Mouse (Mus musculus): Measurements from ENCODE around the gene Tulp2.
"Not testable (repeated sequence)": the region's sequence is repeated elsewhere in the genome, so short reads cannot be mapped to it uniquely, and the experiment has no call there.

The Tulp2 gene

GRCm38 (mm10) chr7:45520605-45521004 is 38.9 kb downstream of the Tulp2 start:
- in situ Hi-C loops (cut with MboI, MseI) = no loop called here

GRCm38 (mm10) chr7:45521728-45522184 is 40.1 kb downstream of the Tulp2 start:
- in situ Hi-C loops (cut with MboI, MseI) = no loop called here

GRCm38 (mm10) chr7:45522194-45522752 is 40.6 kb downstream of the Tulp2 start:
- in situ Hi-C loops (cut with MboI, MseI) = no loop called here

DNA sequence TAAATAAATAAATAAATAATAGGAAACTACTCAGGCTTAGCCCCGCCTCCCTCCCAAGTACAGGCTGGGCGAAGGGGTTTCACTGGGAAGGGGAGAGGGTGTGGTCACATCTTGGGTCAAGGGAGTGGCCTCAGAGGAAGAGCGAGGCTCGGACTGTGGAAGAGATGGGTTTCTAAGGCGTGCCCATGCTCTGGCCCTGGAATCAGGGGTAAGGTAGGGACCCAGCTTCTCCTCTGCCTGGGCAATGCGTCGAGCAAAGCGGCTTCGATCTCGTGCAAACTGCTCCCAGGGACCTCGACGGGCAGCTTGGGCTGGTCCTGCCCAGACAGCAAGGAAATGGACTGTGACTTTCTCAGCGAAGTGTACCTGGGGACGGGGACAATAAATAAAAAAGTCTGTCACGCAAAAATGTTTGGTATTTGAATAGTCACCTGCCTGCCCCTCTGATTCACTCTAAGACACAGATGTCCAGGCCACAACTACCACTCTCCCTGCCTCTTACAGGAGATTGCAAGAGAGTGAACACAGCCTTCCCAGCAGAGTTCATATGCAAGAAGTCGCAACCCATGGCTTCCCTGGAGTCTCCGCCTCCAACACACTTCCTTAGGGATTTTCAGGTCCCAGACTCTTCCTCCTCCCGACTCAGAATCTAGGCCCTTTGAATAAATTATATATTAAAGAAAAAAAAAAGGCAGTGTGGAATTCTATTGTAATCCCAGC is 41.4 kb downstream of the Tulp2 start:
- in situ Hi-C loops (cut with MboI, MseI) = no loop called here

GRCm38 (mm10) chr7:45523678-45524170 is 42.0 kb downstream of the Tulp2 start:
- in situ Hi-C loops (cut with MboI, MseI) = no loop called here

GRCm38 (mm10) chr7:45524841-45525621 is 43.4 kb downstream of the Tulp2 start:
- in situ Hi-C loops (cut with MboI, MseI) = no loop called here

- in situ Hi-C loops (cut with MboI, MseI) = no loop called here
Measured at GRCm38 (mm10) chr7:45525809-45526473, 44.3 kb downstream of the Tulp2 start, which contains the start of the genes Ppp1r15a and Plekha4. TSS of gene Ppp1r15a (minus strand) at chr7:45526268. TSS of gene Plekha4 (plus strand) at chr7:45526330.

- in situ Hi-C loops (cut with MboI, MseI) = no loop called here
Measured at GRCm38 (mm10) chr7:45526474-45527120, 44.9 kb downstream of the Tulp2 start.

- in situ Hi-C loops (cut with MboI, MseI) = not testable (repeated sequence)
Measured at GRCm38 (mm10) chr7:45527169-45527568, 45.5 kb downstream of the Tulp2 start.

- in situ Hi-C loops (cut with MboI, MseI) = no loop called here
Measured at GRCm38 (mm10) chr7:45529461-45529860, 47.8 kb downstream of the Tulp2 start.

GRCm38 (mm10) chr7:45530643-45531042 is 49.0 kb downstream of the Tulp2 start:
- in situ Hi-C loops (cut with MboI, MseI) = no loop called here

DNA sequence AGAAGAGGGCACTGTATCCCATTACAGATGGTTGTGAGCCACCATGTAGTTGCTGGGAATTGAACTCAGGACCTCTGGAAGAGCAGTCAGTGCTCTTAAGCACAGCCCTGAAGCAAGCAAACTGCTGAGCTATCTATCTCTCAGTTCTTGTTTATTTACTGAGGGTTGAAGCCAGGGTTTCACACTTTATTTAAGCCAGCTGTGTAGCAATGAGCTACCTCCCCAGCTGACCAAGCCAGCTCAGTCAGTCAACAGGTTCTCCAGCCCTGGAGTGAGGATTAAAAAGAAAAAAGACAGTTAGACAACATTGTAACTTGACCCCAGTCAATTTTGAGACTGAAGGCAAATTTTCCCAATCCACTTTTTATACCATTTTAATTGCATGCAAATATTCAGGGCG is 54.0 kb downstream of the Tulp2 start:
- in situ Hi-C loops (cut with MboI, MseI) = no loop called here

DNA sequence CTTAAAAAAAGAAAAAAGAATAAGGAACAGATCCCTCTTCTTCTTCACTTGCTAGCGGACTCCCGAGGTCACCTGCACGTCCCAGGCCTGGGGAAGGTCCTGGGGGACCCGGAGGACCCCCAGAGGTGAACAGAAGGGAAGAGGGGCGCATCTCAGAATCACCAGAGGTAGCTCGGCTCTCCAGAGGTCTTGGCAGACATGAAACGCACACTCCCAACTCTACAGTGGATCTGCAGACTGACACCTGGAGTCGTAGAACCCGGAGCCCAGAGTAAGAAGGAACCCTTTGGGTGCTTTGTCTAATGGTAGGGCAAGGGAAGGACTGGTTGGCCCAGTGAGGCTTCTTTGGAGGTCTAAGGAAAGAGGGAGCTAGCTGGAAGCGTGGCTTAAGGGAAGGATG is 55.9 kb downstream of the Tulp2 start:
- in situ Hi-C loops (cut with MboI, MseI) = no loop called here

DNA sequence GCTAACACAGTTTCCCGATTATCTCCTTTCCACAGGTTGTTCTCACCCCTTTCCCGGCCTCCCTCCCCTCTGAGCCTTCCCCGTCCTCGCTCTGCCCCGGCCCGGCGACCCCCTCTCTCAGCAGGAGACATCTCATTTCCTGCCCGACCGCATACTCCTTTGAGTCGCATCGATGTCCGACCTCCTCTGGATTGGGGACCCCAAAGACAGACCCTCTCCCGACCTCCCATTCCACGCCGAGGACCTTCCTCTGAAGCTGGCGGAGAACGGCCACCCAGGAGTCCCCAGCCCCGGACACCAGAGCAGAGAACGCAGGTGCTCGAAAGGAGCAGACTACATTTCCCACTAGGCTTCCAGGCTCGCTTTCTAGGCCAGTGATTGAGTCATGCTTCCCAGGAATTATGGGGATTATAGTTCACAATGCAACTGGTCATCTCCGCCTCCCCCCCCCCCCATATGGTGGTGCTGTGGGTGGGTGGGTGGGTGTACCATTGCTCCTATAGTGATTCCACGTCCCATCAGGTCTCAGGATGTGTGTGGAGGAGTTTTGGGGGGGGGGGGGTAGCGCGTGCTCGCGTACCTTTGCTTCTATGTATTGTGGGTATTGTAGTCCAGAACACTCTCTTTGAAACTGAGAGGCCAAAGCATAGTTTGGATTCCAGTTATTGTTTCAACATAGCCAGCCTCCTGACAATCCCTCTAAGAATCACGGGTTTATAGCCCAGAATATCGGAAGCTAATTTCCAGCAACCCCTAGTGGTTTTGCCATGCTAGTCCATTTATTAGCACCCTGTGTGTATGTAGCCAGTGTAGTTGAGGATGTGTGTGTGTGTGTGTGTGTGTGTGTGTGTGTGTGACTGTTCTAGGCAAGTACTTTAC is 56.7 kb downstream of the Tulp2 start:
- in situ Hi-C loops (cut with MboI, MseI) = no loop called here

DNA sequence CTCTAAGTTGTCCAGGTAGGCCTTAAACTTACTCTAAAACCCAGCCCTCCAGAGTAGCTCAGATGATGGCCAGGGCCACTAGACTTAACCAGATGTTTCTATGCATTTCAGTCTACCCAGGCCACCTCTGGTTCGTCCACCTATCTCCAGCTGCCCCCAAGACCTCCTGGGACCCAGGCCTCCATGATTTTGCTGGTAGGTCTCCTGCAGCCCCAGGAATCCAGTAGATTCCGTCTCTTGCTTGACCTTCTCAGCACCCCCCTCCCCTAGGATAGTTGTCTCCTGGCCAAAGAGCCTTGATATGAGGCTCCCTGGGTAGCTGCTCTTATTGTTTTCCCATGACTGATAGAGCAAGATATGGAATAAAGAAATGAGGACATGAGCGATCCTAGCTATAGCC is 57.4 kb downstream of the Tulp2 start:
- in situ Hi-C loops (cut with MboI, MseI) = no loop called here

DNA sequence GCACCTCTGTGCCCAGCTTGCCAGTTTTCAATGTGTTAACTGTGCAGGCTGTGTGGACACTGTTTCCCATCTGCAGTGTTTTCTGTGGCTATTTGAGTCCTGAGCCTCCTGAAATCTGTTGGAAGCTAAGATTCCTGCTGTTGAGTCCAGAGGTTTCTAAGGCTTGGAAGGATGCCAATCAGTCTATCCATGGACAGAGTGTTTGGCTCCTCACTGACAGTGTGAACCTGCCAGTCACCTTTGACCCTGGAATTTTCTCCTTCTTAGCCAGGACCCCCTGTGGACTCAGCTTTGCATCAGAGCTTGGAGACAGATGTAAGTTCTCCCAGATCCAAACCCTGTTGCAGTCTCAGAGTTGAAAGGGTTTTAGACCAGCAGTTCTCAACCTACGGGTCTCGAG is 58.5 kb downstream of the Tulp2 start:
- in situ Hi-C loops (cut with MboI, MseI) = no loop called here

GRCm38 (mm10) chr7:45544525-45544924 is 62.8 kb downstream of the Tulp2 start:
- in situ Hi-C loops (cut with MboI, MseI) = no loop called here

GRCm38 (mm10) chr7:45549641-45550436 is 68.2 kb downstream of the Tulp2 start:
- in situ Hi-C loops (cut with MboI, MseI) = no loop called here

GRCm38 (mm10) chr7:45550821-45551511 is 69.3 kb downstream of the Tulp2 start:
- in situ Hi-C loops (cut with MboI, MseI) = no loop called here
